Mouse (Mus musculus): ENCODE data around the gene Akap8l.

Gene Akap8l

GRCm38 (mm10) chr17:32320597-32321389 is 29.6 kb downstream of the Akap8l start, which contains the start of gene Akap8:
Gene Akap8, minus strand, starts transcription at chr17:32321238.
- peak; percentile 99 for DNase-seq (ENCODE audit: low spot score in 2 of 2)

DNA sequence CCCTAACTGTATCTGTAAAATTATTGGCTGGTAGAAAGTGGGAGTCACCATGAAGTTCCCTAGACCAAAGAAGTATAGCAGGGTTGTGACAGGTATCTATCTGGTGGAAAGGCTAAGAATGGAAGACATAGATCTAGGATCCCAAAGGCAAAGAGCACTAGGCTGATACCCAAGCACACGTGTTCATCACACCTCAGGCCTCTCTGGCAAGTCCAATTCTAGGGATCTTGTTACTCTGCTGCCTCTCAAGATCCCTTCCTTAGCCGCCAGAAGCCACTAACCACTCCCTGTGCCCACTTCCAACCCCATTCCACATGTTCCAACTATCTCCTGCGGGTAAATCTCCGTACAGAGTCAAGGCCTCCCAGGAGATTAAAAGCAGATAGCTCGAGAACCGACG is 30.5 kb downstream of the Akap8l start:
- peak in 1 of 2 experiments; percentile 34 for DNase-seq (ENCODE audit: low spot score in 2 of 2)

DNA sequence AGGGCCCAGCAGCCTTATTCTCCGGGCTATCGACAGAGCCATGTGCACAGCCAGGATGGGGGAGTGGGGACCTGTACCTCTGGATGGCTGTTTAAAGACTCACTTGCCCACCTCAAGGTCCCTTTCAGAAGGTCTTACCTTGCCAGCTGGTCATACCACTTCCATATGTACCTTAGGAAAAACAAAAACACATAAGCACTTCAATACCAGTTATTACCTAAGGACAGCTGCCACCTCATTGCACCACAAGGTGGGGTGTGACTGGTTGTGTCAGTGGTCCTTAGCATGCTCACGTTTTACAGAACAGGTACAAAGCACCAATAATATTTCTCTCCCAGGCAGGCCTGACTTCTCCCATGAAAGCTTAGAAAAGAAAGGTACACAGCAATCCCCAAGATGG is 32.7 kb downstream of the Akap8l start:
- no peak for DNase-seq (ENCODE audit: low spot score in 2 of 2)

DNA sequence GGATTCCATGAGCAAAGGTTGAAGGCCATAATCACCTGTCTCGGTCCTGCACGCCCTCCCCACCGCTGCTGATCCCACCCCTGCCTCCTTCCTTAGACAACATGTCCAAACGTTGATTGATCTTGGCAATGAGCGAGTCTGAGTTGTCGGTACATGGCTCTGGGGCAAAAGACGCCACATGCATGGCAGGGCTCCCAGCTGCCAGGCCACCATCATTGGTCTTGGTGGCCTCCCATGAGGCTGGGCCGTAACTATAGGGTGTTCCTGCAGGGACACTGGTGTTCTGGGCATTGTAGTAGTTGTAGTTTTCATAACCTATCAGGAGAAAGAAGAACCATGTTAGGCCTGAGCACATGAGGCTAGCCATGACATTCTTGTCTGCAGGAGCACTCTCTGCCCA is 33.4 kb downstream of the Akap8l start:
- no peak for DNase-seq (ENCODE audit: low spot score in 2 of 2)

GRCm38 (mm10) chr17:32315560-32315959 is 34.8 kb downstream of the Akap8l start:
- no peak for DNase-seq (ENCODE audit: low spot score in 2 of 2)

DNA sequence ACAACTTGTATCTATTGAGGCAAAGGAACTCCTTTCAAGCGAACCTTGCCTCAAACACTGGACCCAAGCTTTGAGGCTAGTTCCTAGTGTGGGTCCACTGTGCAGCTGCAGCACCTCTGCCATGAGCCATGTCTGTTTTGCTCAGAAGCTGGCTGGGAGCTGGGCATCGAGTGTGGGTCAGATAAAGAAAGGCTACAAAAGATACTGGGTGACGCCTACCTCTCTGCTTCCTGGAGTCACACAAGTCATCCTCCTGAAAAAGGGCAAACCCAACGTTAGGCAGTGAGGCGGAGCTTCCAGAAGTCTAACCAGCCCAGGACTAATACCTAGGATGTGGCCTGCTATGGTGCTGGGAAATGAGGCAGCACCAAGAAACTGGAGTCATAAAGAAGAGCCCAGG is 36.5 kb downstream of the Akap8l start:
- no peak for DNase-seq (ENCODE audit: low spot score in 2 of 2)

- DNase-seq (ENCODE audit: low spot score in 2 of 2) = no peak
These were observed 37.6 kb downstream of the Akap8l start for GRCm38 (mm10) chr17:32312801-32313200.

DNA sequence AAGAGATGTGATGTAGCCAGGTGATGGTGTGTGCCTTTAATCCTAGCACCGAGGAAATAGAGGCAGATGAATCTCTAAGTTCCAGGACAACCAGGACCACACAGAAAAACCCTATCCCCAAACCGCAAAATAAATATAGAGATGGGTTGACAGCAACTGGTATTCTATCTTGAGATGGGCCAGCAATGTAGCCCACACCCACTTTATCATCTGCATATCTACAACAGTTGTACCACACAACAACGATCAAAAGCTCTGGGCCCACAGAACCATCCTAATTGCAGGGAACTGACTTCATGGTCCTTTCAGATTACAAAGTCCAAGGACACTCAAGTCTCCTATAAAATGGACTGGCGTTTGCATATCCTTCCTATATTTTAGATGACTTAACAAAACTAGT is 42.4 kb downstream of the Akap8l start:
- no peak for DNase-seq (ENCODE audit: low spot score in 2 of 2)

- DNase-seq (ENCODE audit: low spot score in 2 of 2) = no peak
These were observed 52.3 kb downstream of the Akap8l start for GRCm38 (mm10) chr17:32298125-32298524.

DNA sequence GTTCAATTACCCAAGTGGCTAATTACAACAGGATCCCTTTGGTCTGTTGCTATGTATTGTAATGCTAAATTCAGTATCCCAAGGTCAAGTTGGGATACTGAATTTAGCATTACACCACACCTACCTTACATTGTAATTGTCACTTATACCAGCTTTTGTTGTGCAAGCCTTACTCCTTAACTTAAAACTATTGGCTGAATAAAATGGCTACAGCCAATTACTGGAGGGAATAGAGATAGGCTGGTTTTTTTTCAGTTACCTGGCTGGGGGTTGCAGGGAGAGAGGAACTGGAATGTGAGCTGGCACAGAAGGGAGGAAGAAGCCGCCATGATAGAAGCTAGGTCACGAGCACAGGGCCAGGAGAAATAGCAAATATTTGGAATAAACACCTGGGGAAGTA is 54.5 kb downstream of the Akap8l start:
- no peak for DNase-seq (ENCODE audit: low spot score in 2 of 2)

- DNase-seq (ENCODE audit: low spot score in 2 of 2) = no peak
These were observed 55.2 kb downstream of the Akap8l start for GRCm38 (mm10) chr17:32295160-32295559.

DNA sequence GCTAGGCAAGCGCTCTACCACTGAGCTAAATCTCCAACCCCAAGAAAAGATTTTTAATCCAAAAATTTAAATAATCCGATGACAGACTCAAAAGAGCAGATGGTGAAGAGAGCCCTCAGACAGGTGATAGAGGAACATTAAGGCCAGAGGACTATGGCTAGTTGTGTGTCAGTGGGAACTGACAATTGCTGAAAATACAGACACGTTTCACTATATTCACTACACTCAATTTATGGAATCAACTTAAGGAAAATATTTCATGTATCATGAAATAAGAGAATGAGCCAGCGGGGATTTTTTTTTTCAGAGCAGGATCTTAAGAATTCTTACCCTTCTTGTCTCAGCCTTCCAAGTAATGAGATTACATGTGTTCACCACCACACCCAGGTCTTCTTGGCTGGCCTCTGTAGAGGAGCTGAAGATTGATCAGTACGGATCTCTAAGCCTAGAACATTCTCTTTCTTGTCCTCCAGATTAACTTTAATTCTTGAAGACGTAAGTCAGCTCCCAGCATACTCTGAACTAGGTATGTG is 65.2 kb downstream of the Akap8l start:
- no peak for DNase-seq (ENCODE audit: low spot score in 2 of 2)

GRCm38 (mm10) chr17:32284262-32285137 is 65.9 kb downstream of the Akap8l start, which contains the start of gene Brd4:
Gene Brd4, minus strand, starts transcription at chr17:32284722.
- DNase-seq (ENCODE audit: low spot score in 2 of 2) = peak; percentile 89 to 92

DNA sequence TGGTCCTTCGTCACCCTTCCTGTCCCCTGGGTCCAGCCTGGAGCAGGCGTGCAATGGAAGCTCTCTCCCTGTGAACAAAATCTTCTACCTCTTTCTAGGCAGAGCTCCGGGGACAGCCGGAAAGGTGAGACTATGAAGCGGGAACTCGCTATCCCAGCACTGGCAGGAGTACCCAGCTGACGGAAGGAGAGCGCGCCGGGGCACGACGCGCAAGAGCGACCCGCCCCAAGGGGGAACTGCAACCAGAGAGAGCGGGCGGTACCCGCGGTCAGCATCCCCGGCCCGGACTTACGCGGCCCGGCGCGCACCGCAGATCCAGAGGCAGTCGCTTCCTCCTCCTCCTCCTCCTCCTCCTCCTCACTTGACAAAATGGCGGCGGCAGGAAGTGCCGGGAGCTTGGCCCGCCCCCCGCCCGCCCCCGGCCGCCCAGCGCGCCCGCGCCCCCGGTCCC is 66.6 kb downstream of the Akap8l start:
- DNase-seq (ENCODE audit: low spot score in 2 of 2) = peak; percentile 31 to 40

DNA sequence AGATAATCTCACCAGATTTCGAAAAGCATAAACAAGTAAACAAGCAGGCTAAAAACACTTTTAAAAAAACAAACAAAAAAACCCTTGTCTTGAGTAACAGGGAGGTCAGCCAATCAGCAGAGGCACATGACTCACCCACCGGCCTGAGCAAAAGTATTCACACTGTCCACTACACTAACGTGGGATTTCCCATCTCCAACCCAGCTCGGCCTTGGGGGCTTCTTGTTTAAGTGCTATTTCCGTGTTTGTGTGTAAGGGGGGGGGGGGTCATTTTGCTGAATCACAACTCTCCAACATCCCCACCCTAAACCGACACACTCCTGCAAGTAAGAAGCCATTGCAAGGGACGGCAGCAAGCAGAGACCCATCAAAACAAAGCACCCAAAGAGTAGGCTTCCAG is 67.1 kb downstream of the Akap8l start:
- peak in 1 of 2 experiments; percentile 13 for DNase-seq (ENCODE audit: low spot score in 2 of 2)

GRCm38 (mm10) chr17:32281611-32282310 is 68.6 kb downstream of the Akap8l start:
- DNase-seq (ENCODE audit: low spot score in 2 of 2) = no peak

DNA sequence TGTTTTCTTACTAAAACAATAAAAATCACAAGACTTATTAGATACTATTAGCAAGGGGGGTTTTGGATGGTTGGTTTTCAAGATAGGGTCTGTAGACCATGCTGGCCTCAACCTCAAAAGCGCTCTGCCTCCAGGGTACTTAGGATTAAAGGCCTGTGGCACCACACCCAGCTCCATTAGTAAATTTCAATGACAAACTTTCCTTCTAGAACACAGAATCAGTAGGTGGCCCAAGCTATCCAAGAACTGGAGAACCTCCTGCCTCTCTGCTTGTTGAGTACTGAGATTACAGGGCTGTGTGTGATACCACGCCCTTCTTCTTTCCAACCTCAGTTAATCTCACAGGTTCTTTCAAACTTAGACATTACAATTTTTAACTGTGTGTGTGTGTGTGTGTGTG is 69.3 kb downstream of the Akap8l start:
- DNase-seq (ENCODE audit: low spot score in 2 of 2) = no peak

GRCm38 (mm10) chr17:32280575-32280974 is 69.8 kb downstream of the Akap8l start:
- DNase-seq (ENCODE audit: low spot score in 2 of 2) = no peak

GRCm38 (mm10) chr17:32277201-32277600 is 73.2 kb downstream of the Akap8l start:
- DNase-seq (ENCODE audit: low spot score in 2 of 2) = no peak

DNA sequence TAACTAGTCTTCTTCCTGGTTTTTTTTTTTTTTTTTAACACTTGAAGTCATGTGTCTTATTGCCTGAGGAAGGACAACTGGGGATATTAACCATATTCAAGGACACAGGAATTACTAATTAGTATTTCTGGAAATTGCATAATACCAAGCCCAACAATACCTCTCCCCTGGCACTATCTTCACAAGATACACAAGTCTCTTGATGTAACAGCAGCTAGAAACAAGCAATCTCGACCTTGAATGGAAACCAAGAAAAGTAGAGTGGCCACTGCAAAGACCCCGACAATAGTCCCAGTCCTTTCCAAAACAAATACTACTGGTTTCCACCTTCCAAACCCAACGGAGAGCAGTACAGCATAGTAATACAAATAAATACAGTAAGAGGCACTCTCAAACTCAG is 74.8 kb downstream of the Akap8l start:
- DNase-seq (ENCODE audit: low spot score in 2 of 2) = no peak

Data from right cerebral cortex, adult 2 months (tissue).